Mouse (Mus musculus): Measurements from ENCODE around the gene Rhag. TPM values are rescaled to one million over a fixed set of nuclear protein-coding genes. Genes with fewer than 3 reads are reported as not detected.

The Rhag gene
- polyA plus RNA-seq (2016; fragmentation: Nextera tagmentation; extraction: Ambion mirVana): 5.0 and 6.2 TPM in 2 replicates

DNA sequence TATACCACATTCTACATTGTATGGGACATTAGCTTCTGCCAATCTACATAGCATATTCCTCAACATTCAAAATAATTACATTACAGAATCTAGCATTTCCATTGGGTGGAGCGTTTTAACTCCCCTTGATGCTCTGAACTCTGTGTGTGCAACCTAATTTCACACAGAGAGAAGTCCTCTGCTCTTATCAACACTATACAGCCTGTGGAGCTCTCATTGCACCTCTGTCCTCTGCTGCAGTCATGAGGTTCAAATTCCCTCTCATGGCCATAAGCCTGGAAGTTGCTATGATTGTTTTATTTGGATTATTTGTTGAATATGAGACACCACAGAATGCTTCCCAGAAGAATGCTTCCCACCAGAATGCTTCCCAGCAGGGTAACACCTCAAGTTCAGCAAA, at the start of gene Rhag:
Rhag (plus strand) TSS at position 193 of the 400 bp plus-strand sequence.
- no peaks in the 10 kb centered on the region for H3K4me1 ChIP-seq (replicated peaks)
- 64% methylated on average over 1 of the region's 1 CpGs for WGBS
- H3K9me3 ChIP-seq: no peaks in the 10 kb centered on the region
- no peak for DNase-seq (ENCODE audit: low spot score)
- H3K36me3 ChIP-seq: no peaks in the 10 kb centered on the region
- H3K27me3 ChIP-seq (ENCODE audit: insufficient read depth, poor library complexity, severe bottlenecking): no peaks in the 10 kb centered on the region
- no peak within 1 kb of the TSS for H3K4me3 ChIP-seq
- no peak within 1 kb of the TSS for H3K27ac ChIP-seq

DNA sequence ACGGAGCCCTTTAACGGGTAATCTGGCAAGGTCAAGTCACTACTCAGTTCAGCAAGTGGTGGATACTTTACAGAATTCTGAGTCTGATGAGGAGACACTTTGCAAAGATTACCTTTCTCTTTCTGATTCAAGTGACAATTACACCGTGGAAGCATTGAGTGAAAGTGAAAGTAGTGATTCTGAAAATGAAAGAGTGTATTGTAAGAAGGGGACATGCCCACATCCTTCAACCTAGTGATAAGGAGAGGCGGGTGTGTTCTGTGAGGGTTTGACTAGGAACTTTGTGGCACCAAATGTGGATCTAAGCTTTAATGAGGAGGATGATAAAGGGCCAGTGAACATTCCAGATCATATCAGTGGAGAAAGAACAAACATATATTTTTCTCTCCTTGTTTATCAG, 47.3 kb upstream of the Rhag start:
- Histone ChIP-seq H3K9me3 (no peaks in the 10 kb centered on the region), H3K27ac (no peak overlapping the region), H3K4me3 (no peak overlapping the region), H3K36me3 (no peaks in the 10 kb centered on the region), H3K4me1 (replicated peaks) (no peaks in the 10 kb centered on the region), H3K27me3 (ENCODE audit: insufficient read depth, poor library complexity, severe bottlenecking) (no peaks in the 10 kb centered on the region)
- 80% methylated on average over 4 of the region's 4 CpGs for WGBS
- DNase-seq (ENCODE audit: low spot score): no peak

DNA sequence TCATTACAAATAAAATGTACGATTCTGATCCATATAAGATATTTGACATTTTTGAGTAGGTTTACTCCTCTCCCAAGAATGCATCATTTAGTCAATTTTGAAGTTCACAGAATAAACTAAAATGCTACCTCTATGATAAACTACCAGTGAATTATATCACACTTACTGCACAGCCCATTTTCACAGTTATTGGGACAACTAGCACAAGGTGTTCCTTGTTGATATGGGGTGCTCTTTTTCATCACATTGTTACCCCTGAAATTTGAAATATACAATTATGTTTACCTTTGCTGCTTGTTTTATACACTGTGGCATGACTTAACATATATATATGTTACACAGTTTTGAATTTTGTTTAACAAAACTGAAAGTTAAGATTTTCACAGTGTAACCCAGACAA, 43.8 kb upstream of the Rhag start:
- H3K27me3 ChIP-seq (ENCODE audit: insufficient read depth, poor library complexity, severe bottlenecking): no peaks in the 10 kb centered on the region
- WGBS: 84% methylated on average over 1 of the region's 1 CpGs

DNA sequence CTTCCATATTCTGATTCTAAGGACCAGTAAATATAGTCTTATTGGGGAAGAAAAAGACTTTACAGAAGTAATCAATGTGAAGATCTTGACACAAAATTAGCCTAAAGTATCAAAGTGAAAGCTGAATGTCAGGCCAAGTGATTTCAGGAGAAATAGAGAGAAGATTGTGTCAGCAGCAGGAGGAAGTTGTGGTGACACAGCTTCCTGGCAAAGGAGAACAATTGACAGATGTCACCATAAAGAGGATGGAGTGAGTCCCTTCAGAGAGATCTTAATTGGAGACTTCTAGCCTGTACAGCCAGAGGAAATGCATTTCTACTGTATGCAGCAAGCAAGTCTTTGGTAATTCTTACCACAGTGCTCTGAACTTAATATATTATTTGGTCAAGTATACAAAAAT, 21.0 kb upstream of the Rhag start:
- no peak for DNase-seq (ENCODE audit: low spot score)

More for the DNA sequence above, 43.8 kb upstream of the Rhag start:
- Histone ChIP-seq H3K9me3 (no peaks in the 10 kb centered on the region), H3K36me3 (no peaks in the 10 kb centered on the region), H3K4me1 (replicated peaks) (no peaks in the 10 kb centered on the region), H3K4me3 (no peak overlapping the region), H3K27ac (no peak overlapping the region)
- no peak for DNase-seq (ENCODE audit: low spot score)

DNA sequence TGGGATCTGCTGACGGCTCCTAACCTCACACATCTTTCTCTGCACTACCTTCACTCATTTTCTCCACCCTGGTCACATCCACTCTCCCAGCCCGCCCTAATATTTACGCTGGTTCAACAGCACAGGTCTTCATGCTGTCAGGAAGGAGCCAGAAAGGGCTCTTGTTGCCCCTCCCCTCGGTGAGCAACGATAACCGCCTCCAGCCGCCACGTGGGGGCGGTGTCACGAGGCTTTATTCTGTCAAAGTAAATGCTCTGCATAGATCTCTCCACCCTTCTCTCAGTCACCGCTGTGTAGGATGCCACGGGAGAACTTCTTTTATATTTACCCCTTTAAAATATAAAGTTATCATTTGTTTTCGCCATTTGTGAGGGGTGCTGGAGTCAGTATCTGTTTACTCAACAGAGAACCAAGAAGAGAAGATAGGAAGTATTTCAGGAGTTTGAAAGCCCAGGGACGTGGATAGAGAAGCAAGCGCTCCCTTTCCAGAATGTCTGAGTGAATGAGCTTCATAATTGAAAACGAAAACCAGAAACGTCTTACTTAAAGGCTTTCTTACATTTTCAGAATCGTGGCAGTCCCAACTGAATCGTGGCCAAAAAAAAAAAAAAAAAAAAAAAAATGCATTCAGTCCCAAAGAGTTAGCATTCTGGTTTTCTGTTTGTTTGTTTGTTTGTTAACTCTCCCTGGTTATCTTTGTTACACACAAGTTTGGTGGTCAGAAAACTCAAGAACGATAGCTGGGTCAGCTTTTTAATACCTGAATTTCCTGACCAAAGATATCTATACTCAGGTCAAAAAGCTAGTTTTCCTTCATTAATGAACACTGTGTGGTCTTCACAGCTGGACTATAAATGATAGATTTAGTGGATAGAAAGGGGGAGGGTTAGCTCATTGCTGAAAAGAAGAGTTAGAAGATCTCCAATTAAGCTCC, 16.7 kb upstream of the Rhag start:
- Histone ChIP-seq H3K27me3 (ENCODE audit: insufficient read depth, poor library complexity, severe bottlenecking) (no peaks in the 10 kb centered on the region), H3K36me3 (no peaks in the 10 kb centered on the region), H3K27ac (no peak overlapping the region), H3K9me3 (no peaks in the 10 kb centered on the region), H3K4me1 (replicated peaks) (no peaks in the 10 kb centered on the region), H3K4me3 (no peak overlapping the region)
- 62% methylated on average over 20 of the region's 20 CpGs for WGBS
- DNase-seq (ENCODE audit: low spot score): peak; percentile 11

More for the DNA sequence above, 21.0 kb upstream of the Rhag start:
- H3K4me3 ChIP-seq: no peak overlapping the region
- H3K27ac ChIP-seq: no peak overlapping the region
- no peaks in the 10 kb centered on the region for H3K4me1 ChIP-seq (replicated peaks)
- H3K27me3 ChIP-seq (ENCODE audit: insufficient read depth, poor library complexity, severe bottlenecking): no peaks in the 10 kb centered on the region
- no peaks in the 10 kb centered on the region for H3K9me3 ChIP-seq
- H3K36me3 ChIP-seq: no peaks in the 10 kb centered on the region

DNA sequence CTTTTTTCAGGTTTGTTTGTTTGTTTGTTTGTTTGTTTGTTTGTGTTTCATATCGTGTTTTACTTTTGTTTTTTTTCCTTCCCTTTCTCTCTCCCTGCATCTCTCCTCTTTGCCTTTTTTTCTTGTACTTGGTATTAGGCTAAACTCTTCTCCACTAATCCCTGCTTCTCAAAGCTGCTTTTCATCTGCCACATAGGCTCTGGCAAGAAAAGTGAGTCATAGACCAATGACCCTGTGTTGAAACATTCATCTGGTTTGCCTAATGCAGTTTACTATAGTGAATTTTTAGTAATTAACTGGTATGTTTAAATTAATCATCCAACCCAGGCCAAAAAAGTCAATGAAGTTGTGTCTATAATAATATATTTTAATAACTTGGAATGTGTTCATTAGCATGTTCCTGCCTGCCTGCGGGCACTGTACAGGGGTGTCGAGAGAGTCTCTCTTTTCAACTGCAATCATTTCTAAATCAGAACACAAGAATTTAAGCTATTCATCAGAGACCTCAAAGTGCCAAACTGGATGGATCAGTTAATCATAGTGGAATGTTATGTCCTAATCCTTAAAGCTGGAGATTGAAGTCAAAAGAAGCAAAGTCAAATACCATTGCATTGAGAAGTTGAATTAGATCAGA, 8.1 kb upstream of the Rhag start:
- Histone ChIP-seq H3K27ac (no peak overlapping the region), H3K4me3 (no peak overlapping the region), H3K27me3 (ENCODE audit: insufficient read depth, poor library complexity, severe bottlenecking) (no peaks in the 10 kb centered on the region), H3K9me3 (no peaks in the 10 kb centered on the region), H3K4me1 (replicated peaks) (no peaks in the 10 kb centered on the region), H3K36me3 (no peaks in the 10 kb centered on the region)
- no peak for DNase-seq (ENCODE audit: low spot score)
- WGBS: 92% methylated on average over 3 of the region's 3 CpGs

DNA sequence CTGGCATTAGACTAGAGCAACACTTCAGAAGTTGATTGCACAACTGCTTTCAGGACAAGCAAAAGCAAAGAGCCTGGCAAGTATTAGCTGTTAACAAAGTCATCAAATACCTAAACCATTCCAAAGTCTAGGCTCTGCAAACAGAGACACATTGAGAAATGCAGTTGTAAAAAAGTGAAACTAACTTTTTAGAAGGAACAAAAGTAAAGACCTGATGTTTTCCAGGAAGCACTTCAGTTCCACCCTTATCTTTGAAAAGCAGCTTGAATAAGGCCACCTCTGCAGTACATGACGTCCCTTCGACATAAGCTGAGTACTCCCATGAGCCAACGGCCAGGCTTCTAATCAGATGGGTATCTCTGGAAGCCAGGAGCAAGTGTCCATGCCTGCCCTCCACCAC, 4.4 kb upstream of the Rhag start:
- no peaks in the 10 kb centered on the region for H3K4me1 ChIP-seq (replicated peaks)
- 80% methylated on average over 3 of the region's 3 CpGs for WGBS
- no peaks in the 10 kb centered on the region for H3K27me3 ChIP-seq (ENCODE audit: insufficient read depth, poor library complexity, severe bottlenecking)
- no peaks in the 10 kb centered on the region for H3K36me3 ChIP-seq
- no peaks in the 10 kb centered on the region for H3K9me3 ChIP-seq
- no peak overlapping the region for H3K4me3 ChIP-seq
- DNase-seq (ENCODE audit: low spot score): no peak
- H3K27ac ChIP-seq: no peak overlapping the region

DNA sequence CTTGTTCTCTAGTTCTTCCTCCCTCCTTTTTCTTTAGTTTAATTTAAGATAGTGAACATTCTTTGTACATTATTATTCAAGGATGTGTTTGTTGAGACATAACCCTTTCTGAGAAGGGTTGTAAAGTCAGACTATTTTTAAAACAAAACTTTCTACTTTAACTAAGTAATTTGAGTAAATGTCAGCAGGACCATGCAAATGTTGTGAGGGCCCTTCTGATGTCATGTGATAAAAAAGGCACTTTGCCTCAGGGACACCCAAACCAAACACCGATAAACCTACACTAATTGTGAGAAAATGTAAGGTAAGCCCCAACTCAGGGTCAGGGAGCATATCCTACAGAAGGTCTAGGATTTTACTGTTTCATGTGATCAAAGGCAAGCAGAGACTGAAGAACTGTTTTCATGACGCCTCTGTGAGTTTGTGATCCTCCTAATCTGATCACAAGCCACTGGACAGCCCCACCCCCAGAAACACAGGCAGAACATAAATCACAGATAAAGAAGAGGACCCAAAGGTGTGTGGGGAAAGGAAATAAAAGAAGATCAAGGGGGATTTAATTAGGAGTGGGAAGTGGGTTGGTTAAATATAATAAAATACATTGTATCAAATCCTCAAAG, 3.9 kb upstream of the Rhag start, which contains the start of gene Crisp2:
Crisp2 (minus strand) TSS at position 51 of the 620 bp plus-strand sequence.
- Histone ChIP-seq H3K4me3 (no peak within 1 kb of the TSS), H3K27ac (no peak within 1 kb of the TSS), H3K9me3 (no peaks in the 10 kb centered on the region), H3K27me3 (ENCODE audit: insufficient read depth, poor library complexity, severe bottlenecking) (no peaks in the 10 kb centered on the region), H3K4me1 (replicated peaks) (no peaks in the 10 kb centered on the region), H3K36me3 (no peaks in the 10 kb centered on the region)
- DNase-seq (ENCODE audit: low spot score): no peak
- 69% methylated on average over 2 of the region's 2 CpGs for whole genome bisulfite sequencing

DNA sequence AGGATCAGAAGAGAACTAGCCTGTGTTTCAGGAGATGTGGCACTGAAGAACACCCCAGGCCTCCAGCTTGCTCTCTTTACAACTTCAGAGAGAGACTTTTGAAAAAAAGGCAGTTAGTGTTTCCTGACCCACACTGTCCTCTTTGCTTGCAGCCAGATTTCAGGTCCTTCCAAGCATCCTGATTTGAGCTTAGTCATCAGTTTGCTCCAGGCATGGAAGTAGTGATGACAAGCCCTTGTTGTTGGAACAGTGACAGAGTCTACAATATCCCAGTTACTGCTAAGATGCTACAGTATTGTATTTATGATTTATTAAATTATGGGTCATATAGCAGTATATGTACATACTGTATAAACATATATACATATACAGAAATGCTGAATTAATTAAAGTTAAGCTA, 2.9 kb upstream of the Rhag start:
- no peak for DNase-seq (ENCODE audit: low spot score)
- H3K36me3 ChIP-seq: no peaks in the 10 kb centered on the region
- no peaks in the 10 kb centered on the region for H3K4me1 ChIP-seq (replicated peaks)
- H3K27ac ChIP-seq: no peak overlapping the region
- H3K9me3 ChIP-seq: no peaks in the 10 kb centered on the region
- no peaks in the 10 kb centered on the region for H3K27me3 ChIP-seq (ENCODE audit: insufficient read depth, poor library complexity, severe bottlenecking)
- H3K4me3 ChIP-seq: no peak overlapping the region

DNA sequence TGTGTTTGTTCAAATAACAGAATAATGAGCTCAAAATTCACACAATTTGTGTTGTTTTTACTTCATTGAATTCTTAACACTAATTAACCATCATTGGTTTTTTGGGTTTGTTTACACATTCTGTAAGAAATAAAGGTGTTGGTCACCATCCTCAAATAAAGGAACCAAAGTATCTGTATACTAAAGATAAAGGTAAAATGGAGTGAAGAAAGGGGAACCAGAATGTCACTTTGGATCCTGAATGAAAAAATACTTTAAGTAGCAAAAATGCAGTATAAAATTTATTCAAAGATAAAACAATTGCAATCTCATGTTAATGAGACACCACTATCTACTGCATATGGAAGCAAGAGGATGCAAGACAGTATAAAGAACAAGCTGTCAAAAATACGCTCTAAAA, 634 bp downstream of the Rhag start:
- Histone ChIP-seq H3K27me3 (ENCODE audit: insufficient read depth, poor library complexity, severe bottlenecking) (no peaks in the 10 kb centered on the region), H3K4me3 (no peak overlapping the region), H3K27ac (no peak overlapping the region), H3K9me3 (no peaks in the 10 kb centered on the region), H3K36me3 (no peaks in the 10 kb centered on the region), H3K4me1 (replicated peaks) (no peaks in the 10 kb centered on the region)
- no peak for DNase-seq (ENCODE audit: low spot score)
- WGBS: 87% methylated on average over 1 of the region's 1 CpGs

DNA sequence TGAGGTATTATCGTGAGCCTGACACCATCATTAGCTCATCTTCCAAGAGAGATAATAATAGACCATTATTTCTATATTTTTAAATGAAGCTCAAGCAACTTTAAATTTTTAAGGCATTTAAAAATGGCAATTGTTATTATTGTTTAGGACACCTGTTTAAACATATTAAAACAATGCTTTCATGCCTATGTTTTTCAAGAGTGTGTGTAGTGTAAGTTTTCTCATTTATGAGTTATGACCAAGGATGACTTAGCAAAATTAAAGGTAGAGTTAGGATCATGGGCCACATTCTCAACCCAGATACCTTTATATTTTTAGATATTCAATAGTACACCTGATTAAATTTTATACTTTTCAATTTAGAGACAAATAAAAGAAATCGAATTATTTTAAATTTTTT, 1.3 kb downstream of the Rhag start:
- no peak for DNase-seq (ENCODE audit: low spot score)
- Histone ChIP-seq H3K36me3 (no peaks in the 10 kb centered on the region), H3K9me3 (no peaks in the 10 kb centered on the region), H3K4me1 (replicated peaks) (no peaks in the 10 kb centered on the region), H3K27ac (no peak overlapping the region), H3K27me3 (ENCODE audit: insufficient read depth, poor library complexity, severe bottlenecking) (no peaks in the 10 kb centered on the region), H3K4me3 (no peak overlapping the region)
- 80% methylated on average over 2 of the region's 2 CpGs for WGBS

DNA sequence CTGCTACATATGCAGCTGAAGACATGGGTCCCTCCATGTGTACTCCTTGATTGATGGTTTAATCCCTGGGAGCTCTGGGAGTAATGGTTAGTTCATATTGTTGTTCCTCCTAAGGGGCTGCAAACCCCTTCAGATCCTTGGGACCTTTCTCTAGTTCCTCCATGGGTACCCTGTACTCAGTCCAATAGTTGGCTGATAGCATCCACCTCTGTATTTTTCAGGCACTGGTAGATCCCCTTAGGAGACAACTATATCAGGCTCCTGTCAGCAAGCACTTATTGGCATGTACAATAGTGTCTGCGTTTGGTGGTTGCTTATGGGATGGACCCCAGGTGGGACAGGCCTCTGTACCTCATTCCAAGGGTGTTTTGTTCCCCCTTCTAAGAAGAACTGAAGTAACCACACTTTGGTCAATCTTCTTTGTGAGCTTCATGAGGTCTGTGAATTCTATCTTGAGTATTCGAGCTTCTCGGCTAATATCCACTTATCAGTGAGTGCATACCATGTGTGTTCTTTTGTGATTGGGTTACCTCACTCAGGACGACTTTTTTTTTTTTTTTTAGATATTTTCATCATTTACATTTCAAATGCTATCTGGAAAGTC, 6.5 kb downstream of the Rhag start:
- 74% methylated on average over 4 of the region's 4 CpGs for WGBS
- no peaks in the 10 kb centered on the region for H3K27me3 ChIP-seq (ENCODE audit: insufficient read depth, poor library complexity, severe bottlenecking)
- H3K4me3 ChIP-seq: no peak overlapping the region
- H3K27ac ChIP-seq: no peak overlapping the region
- no peaks in the 10 kb centered on the region for H3K36me3 ChIP-seq
- H3K4me1 ChIP-seq (replicated peaks): no peaks in the 10 kb centered on the region
- H3K9me3 ChIP-seq: no peaks in the 10 kb centered on the region
- DNase-seq (ENCODE audit: low spot score): no peak

DNA sequence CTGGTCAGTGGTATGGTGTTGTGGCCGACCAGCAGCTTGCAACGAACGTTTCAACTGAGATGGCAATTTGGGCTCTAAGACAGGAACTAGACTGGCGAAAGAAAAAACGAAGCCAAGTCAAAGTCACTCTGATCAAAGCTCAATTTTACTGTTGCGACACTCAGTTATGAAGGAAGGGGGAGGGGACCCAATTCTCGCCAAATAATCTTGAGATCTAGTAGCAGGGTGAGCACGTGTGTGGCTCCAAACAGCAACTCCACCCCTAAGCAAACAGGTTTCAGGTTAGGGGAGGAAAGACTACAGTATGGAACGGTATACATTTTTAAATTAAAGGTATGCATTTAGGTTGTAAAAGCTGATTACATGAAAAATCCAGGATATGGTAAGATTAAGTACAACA, 10.6 kb downstream of the Rhag start:
- Histone ChIP-seq H3K4me1 (replicated peaks) (no peaks in the 10 kb centered on the region), H3K9me3 (no peaks in the 10 kb centered on the region), H3K27ac (no peak overlapping the region), H3K4me3 (no peak overlapping the region), H3K36me3 (no peaks in the 10 kb centered on the region), H3K27me3 (ENCODE audit: insufficient read depth, poor library complexity, severe bottlenecking) (no peaks in the 10 kb centered on the region)
- no peak for DNase-seq (ENCODE audit: low spot score)
- WGBS: 87% methylated on average over 9 of the region's 9 CpGs
